Mouse (Mus musculus) midbrain, embryonic 13.5 days (tissue): ENCODE results near the gene Npb. TPM values are rescaled to one million over a fixed set of nuclear protein-coding genes. Genes with fewer than 3 reads are reported as not detected.

ENCODE experiments used
- ATAC-seq: fragments of 200-750 bp; cut with Nextera tagmentation; 2 replicates; pipeline ENCODE4 v1.8.0; 2017; ENCODE audit warnings: mild to moderate bottlenecking, moderate TSS enrichment, moderate library complexity
- H3K27ac ChIP-seq: fragments of 300-500 bp; sonication (generic); 2 replicates; pipeline ENCODE4 v1.5.1; 2015; ENCODE audit warnings: inconsistent platforms, mild to moderate bottlenecking, moderate library complexity
- H3K27me3 ChIP-seq: fragments of 300-500 bp; sonication (generic); 2 replicates; pipeline ENCODE4 v1.6.1; 2015; ENCODE audit warnings: mild to moderate bottlenecking, inconsistent platforms
- H3K36me3 ChIP-seq: fragments of 300-500 bp; sonication (generic); 2 replicates; pipeline ENCODE4 v1.6.1; 2015; ENCODE audit warnings: mild to moderate bottlenecking, inconsistent platforms
- H3K4me1 ChIP-seq: fragments of 300-500 bp; sonication (generic); replicated peaks from 2 replicates; pipeline ENCODE4 v1.6.1; 2015; ENCODE audit warnings: inconsistent platforms
- H3K4me2 ChIP-seq: fragments of 300-500 bp; sonication (generic); replicated peaks from 2 replicates; pipeline ENCODE4 v1.6.1; 2015; ENCODE audit warnings: moderate library complexity, mild to moderate bottlenecking, inconsistent platforms
- H3K4me3 ChIP-seq: fragments of 300-500 bp; sonication (generic); replicated peaks from 2 replicates; pipeline ENCODE4 v1.5.1; 2015; ENCODE audit warnings: mild to moderate bottlenecking, inconsistent platforms
- H3K9ac ChIP-seq: fragments of 300-500 bp; sonication (generic); replicated peaks from 2 replicates; pipeline ENCODE4 v1.6.1; 2015; ENCODE audit warnings: mild to moderate bottlenecking, inconsistent platforms
- H3K9me3 ChIP-seq: fragments of 300-500 bp; sonication (generic); 2 replicates; pipeline ENCODE4 v1.6.1; 2016; ENCODE audit warnings: mild to moderate bottlenecking, inconsistent platforms
- WGBS: fragments of 180-500 bp; shearing (Covaris S2); methylation state at CpG from one replicate; pipeline ENCODE4 v1.1.7; 2015; 5-methylcytosine and 5-hydroxymethylcytosine counted together
- microRNA-seq: library from miRNA; unstranded; fragments of <30 nt; microRNA quantifications from one replicate; pipeline ENCODE4, GENCODE M21; 2016
- polyA plus RNA-seq: library from polyadenylated mRNA; unstranded; fragments of >200 nt; fragmentation: Nextera tagmentation; extraction: Ambion mirVana; gene quantifications from 2 replicates; pipeline ENCODE4 v1.2.1, GENCODE M21; 2015

Npb gene
- polyA plus RNA-seq, 1 experiment from 2014 or later = 0.54 TPM

DNA sequence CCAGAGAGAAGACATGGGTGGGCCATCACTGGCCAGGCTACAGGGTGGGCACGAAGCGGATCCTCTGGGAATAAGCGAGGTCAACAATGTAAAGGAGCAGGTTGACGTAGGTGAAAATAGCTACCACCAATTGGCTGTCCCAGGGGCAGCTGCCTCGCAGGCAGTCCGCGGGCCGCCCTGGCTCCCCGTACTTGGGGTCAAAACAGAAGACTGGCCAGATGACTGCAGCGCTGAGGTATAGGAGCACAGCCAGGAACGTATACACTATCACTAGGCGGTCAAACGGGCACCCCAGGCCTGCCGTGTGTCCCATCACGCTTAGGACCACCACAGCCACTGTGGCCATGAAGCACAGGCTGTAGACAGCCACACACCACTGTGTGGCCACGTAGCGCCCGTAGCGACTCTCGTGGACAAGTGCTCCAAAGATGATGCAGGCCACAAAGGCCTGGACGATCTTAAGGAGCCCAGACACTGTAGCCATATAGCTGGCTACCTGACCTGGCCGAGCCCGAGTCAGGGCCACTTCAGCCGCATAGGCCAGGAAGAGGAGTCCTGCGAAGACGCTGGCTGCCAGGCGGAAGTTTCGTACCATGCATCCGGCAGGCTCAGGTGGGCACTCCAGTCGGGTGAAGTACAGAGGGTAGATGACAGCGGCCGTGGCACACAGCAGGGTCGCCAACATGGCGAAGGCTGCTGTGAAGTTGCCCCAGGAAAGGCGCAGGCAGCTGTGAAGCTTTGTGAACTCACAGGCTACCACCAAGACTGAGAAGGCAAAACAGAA lies 39.0 kb downstream of the Npb start:
- Histone ChIP-seq H3K4me2 (peak overlapping the region; percentile 36), H3K4me3 (no peak overlapping the region), H3K27me3 (peaks cover 26% of the 10 kb centered on the region; the same call in 1 of the 2 replicates), H3K36me3 (no peaks in the 10 kb centered on the region), H3K4me1 (peaks cover 23% of the 10 kb centered on the region), H3K27ac (no peak overlapping the region), H3K9ac (no peak overlapping the region; the same call in 1 of the 2 replicates), H3K9me3 (no peaks in the 10 kb centered on the region)
- WGBS = 80% methylated on average over 35 of the region's 35 CpGs
- ATAC-seq = no peak

DNA sequence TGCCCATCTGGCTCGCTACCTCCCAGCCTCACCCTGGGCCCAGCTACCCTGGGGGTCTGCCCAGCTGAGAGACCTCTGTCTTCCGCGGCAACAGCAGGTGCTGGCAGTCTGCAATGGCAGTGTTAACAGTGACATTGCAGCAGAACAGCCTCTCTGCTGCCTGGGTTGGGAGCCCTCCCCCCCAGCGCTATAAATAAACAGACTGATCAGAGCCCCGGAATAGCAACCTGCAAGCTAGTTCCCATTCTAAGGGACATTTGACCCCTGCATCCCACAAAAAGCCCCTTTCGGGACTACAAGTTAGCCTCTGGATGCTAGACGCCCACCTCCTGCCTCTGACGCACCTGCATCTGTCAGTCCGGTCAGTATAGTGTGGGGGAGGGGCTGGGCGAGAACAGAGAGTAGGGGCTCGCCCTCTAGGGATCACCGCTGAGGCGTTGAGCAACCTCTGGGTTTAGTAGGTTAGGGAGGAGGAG lies 39.8 kb downstream of the Npb start, which contains the start of gene Myadml2:
Gene Myadml2 (minus strand): TSS at position 158 of the 476 bp plus-strand sequence.
- Histone ChIP-seq H3K4me1 (peaks cover 15% of the 10 kb centered on the region), H3K36me3 (no peaks in the 10 kb centered on the region), H3K27ac (no peak within 1 kb of the TSS), H3K9me3 (no peaks in the 10 kb centered on the region), H3K9ac (peak within 1 kb of the TSS; percentile 51), H3K4me3 (peak within 1 kb of the TSS; percentile 15), H3K27me3 (peaks cover 19% of the 10 kb centered on the region; the same call in 1 of the 2 replicates), H3K4me2 (peak within 1 kb of the TSS; percentile 36)
- ATAC-seq = no peak
- 7% methylated on average over 13 of the region's 13 CpGs for WGBS

DNA sequence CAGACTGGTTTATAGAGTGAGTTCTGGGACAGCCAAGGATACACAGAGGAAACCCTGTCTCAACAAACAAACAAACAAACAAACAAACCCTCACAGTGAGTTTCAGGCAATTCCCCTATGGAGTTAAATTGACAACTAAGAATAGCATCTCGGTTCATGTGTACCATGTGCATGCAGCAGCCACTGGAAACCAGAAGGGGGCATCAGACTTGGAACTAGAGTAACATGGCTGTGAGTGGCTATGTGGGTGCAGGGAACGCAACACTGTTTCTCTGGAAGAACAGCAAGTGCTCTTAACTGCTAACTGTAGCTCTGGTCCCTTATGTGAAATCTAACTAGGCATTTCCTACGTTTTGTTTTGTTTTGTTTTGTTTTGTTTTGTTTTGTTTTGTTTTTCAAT lies 43.6 kb downstream of the Npb start:
- 69% methylated on average over 3 of the region's 3 CpGs for WGBS
- H3K9me3 ChIP-seq = no peaks in the 10 kb centered on the region
- no peak overlapping the region for H3K9ac ChIP-seq
- H3K4me2 ChIP-seq = no peak overlapping the region
- H3K27me3 ChIP-seq = peaks cover 34% of the 10 kb centered on the region
- H3K4me3 ChIP-seq = no peak overlapping the region
- no peaks in the 10 kb centered on the region for H3K36me3 ChIP-seq
- H3K27ac ChIP-seq = no peak overlapping the region
- H3K4me1 ChIP-seq = peaks cover 9% of the 10 kb centered on the region
- no peak for ATAC-seq

DNA sequence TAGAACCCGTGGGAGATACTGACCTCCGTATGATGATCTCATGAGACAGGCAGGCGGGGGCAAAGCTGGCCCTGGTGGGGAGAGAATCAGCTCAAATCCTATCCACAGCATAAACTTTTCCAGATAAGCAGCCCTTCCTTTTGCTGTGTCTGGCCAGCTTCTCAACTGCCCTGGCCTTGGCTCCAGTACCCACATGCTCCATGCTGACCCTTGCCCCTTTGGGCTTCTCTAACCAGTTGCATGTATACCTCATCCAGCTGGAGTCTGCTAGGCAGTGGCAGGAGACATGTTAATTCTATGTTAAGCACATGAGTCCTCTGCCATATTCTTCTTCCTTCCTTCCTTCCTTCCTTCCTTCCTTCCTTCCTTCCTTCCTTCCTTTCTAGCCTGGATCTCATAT lies 46.5 kb downstream of the Npb start:
- H3K36me3 ChIP-seq = no peaks in the 10 kb centered on the region
- H3K4me1 ChIP-seq = peaks cover 3% of the 10 kb centered on the region
- no peak overlapping the region for H3K4me3 ChIP-seq
- WGBS = 83% methylated on average over 3 of the region's 3 CpGs
- no peaks in the 10 kb centered on the region for H3K9me3 ChIP-seq
- no peak for ATAC-seq
- H3K4me2 ChIP-seq = no peak overlapping the region
- H3K9ac ChIP-seq = no peak overlapping the region
- H3K27me3 ChIP-seq = peaks cover 50% of the 10 kb centered on the region
- no peak overlapping the region for H3K27ac ChIP-seq

DNA sequence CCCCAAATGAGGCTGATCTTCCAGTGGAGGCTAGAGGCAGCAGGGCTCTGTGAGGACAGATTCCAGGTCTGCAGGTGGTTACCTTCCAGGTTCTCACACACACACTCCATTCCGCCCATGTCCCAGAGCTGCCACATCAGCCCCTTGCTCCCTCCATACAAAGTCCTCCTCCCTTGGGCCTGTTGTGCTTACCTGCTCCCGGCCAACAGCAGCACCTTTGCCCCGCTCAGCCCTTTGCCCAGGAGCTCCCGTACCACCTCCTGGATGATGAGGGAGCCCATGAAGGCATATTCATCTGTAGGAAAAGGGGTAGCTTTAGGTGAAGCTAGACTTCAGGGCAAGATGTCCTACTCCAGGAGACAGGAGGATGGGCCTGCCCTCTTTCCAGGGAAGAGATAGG lies 49.0 kb downstream of the Npb start:
- H3K27me3 ChIP-seq = peaks cover 73% of the 10 kb centered on the region
- 94% methylated on average over 4 of the region's 4 CpGs for WGBS
- ATAC-seq = no peak
- H3K4me3 ChIP-seq = no peak overlapping the region
- H3K9me3 ChIP-seq = no peaks in the 10 kb centered on the region
- no peak overlapping the region for H3K9ac ChIP-seq
- H3K4me1 ChIP-seq = peaks cover 19% of the 10 kb centered on the region
- H3K27ac ChIP-seq = no peak overlapping the region
- H3K36me3 ChIP-seq = no peaks in the 10 kb centered on the region
- no peak overlapping the region for H3K4me2 ChIP-seq

Small RNA genes within 50 kb of the gene (microRNA-seq; reads per million reads assigned to microRNA genes)
- gene Mir6936 = 1.4 reads per million

Other genes with a start within 250 kb of the Npb start
- gene Fscn2, start 246.9 kb upstream of the Npb start, polyA plus RNA-seq = 1.9 and 2.2 TPM in 2 replicates
- gene Faap100, start 229.7 kb upstream of the Npb start, polyA plus RNA-seq = 80.9 and 81.1 TPM in 2 replicates
- 35.0 and 38.1 TPM in 2 replicates for gene Nploc4, start 170.8 kb upstream of the Npb start, polyA plus RNA-seq
- not detected in 2 replicates for gene Tspan10, start 165.8 kb upstream of the Npb start, polyA plus RNA-seq
- 0.19 and 0.30 TPM in 2 replicates for gene Pde6g, start 155.0 kb upstream of the Npb start, polyA plus RNA-seq
- gene Oxld1, start 150.4 kb upstream of the Npb start, polyA plus RNA-seq = 10.6 and 12.5 TPM in 2 replicates
- gene Ccdc137, start 150.4 kb upstream of the Npb start, polyA plus RNA-seq = 26.1 and 28.7 TPM in 2 replicates
- gene Arl16, start 140.9 kb upstream of the Npb start, polyA plus RNA-seq = 64.7 and 67.8 TPM in 2 replicates
- 111 and 113 TPM in 2 replicates for gene Mrpl12, start 123.9 kb upstream of the Npb start, polyA plus RNA-seq
- 28.2 and 29.2 TPM in 2 replicates for gene Slc25a10, start 116.6 kb upstream of the Npb start, polyA plus RNA-seq
- gene Gcgr, start 77.8 kb upstream of the Npb start, polyA plus RNA-seq = 0.20 and 0.32 TPM in 2 replicates
- 240 and 242 TPM in 2 replicates for gene Mcrip1, start 58.8 kb upstream of the Npb start, polyA plus RNA-seq
- gene Ppp1r27, start 57.3 kb upstream of the Npb start, polyA plus RNA-seq = not detected in 2 replicates
- gene P4hb, start 35.2 kb upstream of the Npb start, polyA plus RNA-seq = 279 and 297 TPM in 2 replicates
- gene Arhgdia, start 26.9 kb upstream of the Npb start, polyA plus RNA-seq = 452 and 461 TPM in 2 replicates
- gene Alyref, start 10.1 kb upstream of the Npb start, polyA plus RNA-seq = 303 and 358 TPM in 2 replicates
- 180 and 183 TPM in 2 replicates for gene Anapc11, start 10.1 kb upstream of the Npb start, polyA plus RNA-seq
- gene Pcyt2, start 9.5 kb downstream of the Npb start, polyA plus RNA-seq = 167 TPM in 2 replicates
- gene Sirt7, start 16.8 kb downstream of the Npb start, polyA plus RNA-seq = 42.7 and 51.3 TPM in 2 replicates
- gene Mafg, start 25.1 kb downstream of the Npb start, polyA plus RNA-seq = 24.4 and 31.2 TPM in 2 replicates
- gene Pycr1, start 35.3 kb downstream of the Npb start, polyA plus RNA-seq = 23.2 and 25.0 TPM in 2 replicates
- gene Myadml2, start 39.7 kb downstream of the Npb start, polyA plus RNA-seq = 0.78 and 0.84 TPM in 2 replicates
- gene Notum, start 52.7 kb downstream of the Npb start, polyA plus RNA-seq = 0.46 and 0.65 TPM in 2 replicates
- gene Aspscr1, start 64.5 kb downstream of the Npb start, polyA plus RNA-seq = 149 and 154 TPM in 2 replicates
- gene Cenpx, start 105.3 kb downstream of the Npb start, polyA plus RNA-seq = 99.9 and 112 TPM in 2 replicates
- gene Lrrc45, start 105.4 kb downstream of the Npb start, polyA plus RNA-seq = 60.6 and 71.8 TPM in 2 replicates
- gene Rac3, start 113.0 kb downstream of the Npb start, polyA plus RNA-seq = 206 and 218 TPM in 2 replicates
- 6.5 and 7.3 TPM in 2 replicates for gene Dcxr, start 118.8 kb downstream of the Npb start, polyA plus RNA-seq
- 0.32 and 0.38 TPM in 2 replicates for gene Cbr2, start 123.6 kb downstream of the Npb start, polyA plus RNA-seq
- gene Hmga1b, start 154.3 kb downstream of the Npb start, polyA plus RNA-seq = 2.7 and 3.1 TPM in 2 replicates
- gene Rfng, start 175.7 kb downstream of the Npb start, polyA plus RNA-seq = 84.6 TPM in 2 replicates
- 268 and 273 TPM in 2 replicates for gene Gps1, start 175.8 kb downstream of the Npb start, polyA plus RNA-seq
- gene Dus1l, start 187.9 kb downstream of the Npb start, polyA plus RNA-seq = 51.4 and 55.7 TPM in 2 replicates
- gene Fasn, start 216.1 kb downstream of the Npb start, polyA plus RNA-seq = 83.6 and 89.2 TPM in 2 replicates